Mouse (Mus musculus): ENCODE measurements around the gene Ipo7. TPM values are rescaled to one million over a fixed set of nuclear protein-coding genes. Genes with fewer than 3 reads are reported as not detected.

The Ipo7 gene
- polyA plus RNA-seq, 1 experiment: 46.5 TPM

DNA sequence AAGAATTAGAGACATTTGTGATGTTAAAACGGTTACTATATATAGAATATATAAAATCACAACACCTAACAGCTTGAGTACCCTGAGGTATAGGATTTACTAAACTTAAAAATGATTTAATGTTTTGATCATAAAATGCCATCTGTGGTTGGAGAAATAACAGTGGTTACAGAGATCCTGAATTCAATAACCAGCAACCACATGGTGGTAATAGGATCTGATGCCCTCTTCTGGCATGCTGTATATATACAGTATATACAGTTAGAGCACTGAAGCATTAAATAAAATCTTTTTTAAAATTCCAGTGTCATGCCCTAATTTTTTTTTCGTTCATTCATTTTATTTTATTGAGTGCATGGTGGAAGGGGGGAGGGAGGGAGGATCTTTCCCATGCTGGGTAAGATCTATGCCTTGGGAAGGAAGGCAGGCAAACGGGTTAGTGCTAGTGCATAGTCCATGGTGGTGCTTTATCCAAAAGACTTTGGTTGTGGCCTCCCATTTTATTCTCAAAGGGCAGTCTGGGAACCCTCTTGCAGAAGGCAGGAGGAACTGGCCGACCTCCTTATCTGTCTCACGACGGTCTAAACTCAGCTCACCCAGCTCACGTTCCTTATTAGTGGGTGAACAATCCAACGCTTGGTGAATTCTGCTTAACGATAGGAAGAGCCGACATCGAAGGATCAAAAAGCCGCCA is 41.2 kb downstream of the Ipo7 start:
- WGBS: 83% methylated on average over 12 of the region's 12 CpGs
- no peak overlapping the region for H3K27ac ChIP-seq (ENCODE audit: insufficient read depth, low read length)
- DNase-seq: peak; percentile 24 to 29
- TF ChIP-seq POLR2A (IDR thresholded peaks at IDR 0.05; ENCODE audit: borderline replicate concordance, insufficient read depth, low read length) (no peak), CTCF (IDR thresholded peaks at IDR 0.05; ENCODE audit: borderline replicate concordance, insufficient read depth, low read depth, low read length) (no peak)
- H3K4me1 ChIP-seq (ENCODE audit: control insufficient read depth, insufficient read depth, low read length): peaks cover 3% of the 10 kb centered on the region; the same call in 1 of the 2 replicates
- H3K4me3 ChIP-seq (replicated peaks; ENCODE audit: insufficient read depth, low read depth, low read length): no peak overlapping the region
- no peaks in the 10 kb centered on the region for H3K27me3 ChIP-seq (ENCODE audit: control insufficient read depth, insufficient read depth, low read length)

- 8% methylated on average over 5 of the region's 5 CpGs for WGBS
- Histone ChIP-seq H3K27ac (ENCODE audit: insufficient read depth, low read length) (peak overlapping the region; percentile 99; the same call in 1 of the 2 replicates), H3K4me3 (replicated peaks; ENCODE audit: insufficient read depth, low read depth, low read length) (peak overlapping the region; percentile 96), H3K27me3 (ENCODE audit: control insufficient read depth, insufficient read depth, low read length) (no peaks in the 10 kb centered on the region), H3K4me1 (ENCODE audit: control insufficient read depth, insufficient read depth, low read length) (peaks cover 3% of the 10 kb centered on the region; the same call in 1 of the 2 replicates)
- TF ChIP-seq CTCF (IDR thresholded peaks at IDR 0.05; ENCODE audit: borderline replicate concordance, insufficient read depth, low read depth, low read length) (no peak), POLR2A (IDR thresholded peaks at IDR 0.05; ENCODE audit: borderline replicate concordance, insufficient read depth, low read length) (no peak)
- DNase-seq: peak in 1 of 2 experiments; percentile 30
Observed at GRCm38 (mm10) chr7:110060106-110060668, 42.1 kb downstream of the Ipo7 start.

- TF ChIP-seq CTCF (IDR thresholded peaks at IDR 0.05; ENCODE audit: borderline replicate concordance, insufficient read depth, low read depth, low read length) (no peak), POLR2A (IDR thresholded peaks at IDR 0.05; ENCODE audit: borderline replicate concordance, insufficient read depth, low read length) (no peak)
- DNase-seq: peak in 1 of 2 experiments; percentile 60
- peak overlapping the region; percentile 99 for H3K27ac ChIP-seq (ENCODE audit: insufficient read depth, low read length)
- H3K4me1 ChIP-seq (ENCODE audit: control insufficient read depth, insufficient read depth, low read length): peaks cover 3% of the 10 kb centered on the region; the same call in 1 of the 2 replicates
- peak overlapping the region; percentile 96 for H3K4me3 ChIP-seq (replicated peaks; ENCODE audit: insufficient read depth, low read depth, low read length)
- H3K27me3 ChIP-seq (ENCODE audit: control insufficient read depth, insufficient read depth, low read length): no peaks in the 10 kb centered on the region
- 0% methylated on average over 26 of the region's 26 CpGs for WGBS
Observed at GRCm38 (mm10) chr7:110060669-110061198, 42.7 kb downstream of the Ipo7 start.

GRCm38 (mm10) chr7:110061199-110061751 is 43.2 kb downstream of the Ipo7 start, which contains the start of gene Zfp143:
Zfp143 (plus strand) TSS chr7:110061217.
- under 1% methylated on average over 34 of the region's 34 CpGs for WGBS
- Histone ChIP-seq H3K4me1 (ENCODE audit: control insufficient read depth, insufficient read depth, low read length) (peaks cover 3% of the 10 kb centered on the region; the same call in 1 of the 2 replicates), H3K27me3 (ENCODE audit: control insufficient read depth, insufficient read depth, low read length) (no peaks in the 10 kb centered on the region), H3K4me3 (replicated peaks; ENCODE audit: insufficient read depth, low read depth, low read length) (peak within 1 kb of the TSS; percentile 96), H3K27ac (ENCODE audit: insufficient read depth, low read length) (peak within 1 kb of the TSS; percentile 99)
- TF ChIP-seq CTCF (IDR thresholded peaks at IDR 0.05; ENCODE audit: borderline replicate concordance, insufficient read depth, low read depth, low read length): no peak
- TF ChIP-seq POLR2A (IDR thresholded peaks at IDR 0.05; ENCODE audit: borderline replicate concordance, insufficient read depth, low read length): peak; percentile 74; the same call in 1 of the 2 replicates
- DNase-seq: peak; percentile 100

DNA sequence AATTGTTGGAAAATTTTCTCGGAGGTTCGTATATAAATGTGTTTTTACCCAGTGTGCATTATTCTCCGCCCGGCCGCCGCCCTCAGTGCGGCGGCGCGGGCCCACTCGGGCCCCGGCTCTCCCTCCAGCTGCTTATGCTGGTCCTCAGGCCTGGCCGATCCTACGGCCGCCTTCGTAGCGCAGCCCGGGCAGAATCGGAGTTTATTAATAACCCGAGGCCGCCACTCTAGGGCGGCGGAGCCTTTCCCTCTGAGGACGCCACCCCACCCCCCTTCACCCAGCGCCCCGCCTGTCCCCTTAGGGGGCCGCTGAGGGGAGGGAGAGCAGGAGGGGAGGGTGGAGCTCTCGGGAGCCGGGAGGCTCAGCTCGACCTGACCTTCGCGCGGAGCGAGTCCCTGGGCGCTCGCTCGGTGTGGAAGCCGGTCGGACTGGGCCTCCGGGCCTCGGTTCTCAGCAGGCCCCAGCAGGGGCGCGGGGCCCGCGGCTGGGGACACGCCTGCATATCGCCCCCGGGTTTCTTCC is 43.7 kb downstream of the Ipo7 start:
- H3K4me3 ChIP-seq (replicated peaks; ENCODE audit: insufficient read depth, low read depth, low read length): peak overlapping the region; percentile 67
- no peaks in the 10 kb centered on the region for H3K27me3 ChIP-seq (ENCODE audit: control insufficient read depth, insufficient read depth, low read length)
- DNase-seq: peak; percentile 90 to 91
- H3K4me1 ChIP-seq (ENCODE audit: control insufficient read depth, insufficient read depth, low read length): peaks cover 3% of the 10 kb centered on the region; the same call in 1 of the 2 replicates
- H3K27ac ChIP-seq (ENCODE audit: insufficient read depth, low read length): peak overlapping the region; percentile 88
- under 1% methylated on average over 46 of the region's 48 CpGs for WGBS
- TF ChIP-seq POLR2A (IDR thresholded peaks at IDR 0.05; ENCODE audit: borderline replicate concordance, insufficient read depth, low read length) (peak; percentile 59; the same call in 1 of the 2 replicates), CTCF (IDR thresholded peaks at IDR 0.05; ENCODE audit: borderline replicate concordance, insufficient read depth, low read depth, low read length) (no peak)

GRCm38 (mm10) chr7:110063731-110064130 is 45.7 kb downstream of the Ipo7 start:
- DNase-seq: peak; percentile 14 to 17
- WGBS: 98% methylated on average over 9 of the region's 9 CpGs
- H3K27me3 ChIP-seq (ENCODE audit: control insufficient read depth, insufficient read depth, low read length): no peaks in the 10 kb centered on the region
- no peak overlapping the region for H3K27ac ChIP-seq (ENCODE audit: insufficient read depth, low read length)
- TF ChIP-seq CTCF (IDR thresholded peaks at IDR 0.05; ENCODE audit: borderline replicate concordance, insufficient read depth, low read depth, low read length) (no peak), POLR2A (IDR thresholded peaks at IDR 0.05; ENCODE audit: borderline replicate concordance, insufficient read depth, low read length) (no peak)
- peaks cover 3% of the 10 kb centered on the region; the same call in 1 of the 2 replicates for H3K4me1 ChIP-seq (ENCODE audit: control insufficient read depth, insufficient read depth, low read length)
- no peak overlapping the region for H3K4me3 ChIP-seq (replicated peaks; ENCODE audit: insufficient read depth, low read depth, low read length)

DNA sequence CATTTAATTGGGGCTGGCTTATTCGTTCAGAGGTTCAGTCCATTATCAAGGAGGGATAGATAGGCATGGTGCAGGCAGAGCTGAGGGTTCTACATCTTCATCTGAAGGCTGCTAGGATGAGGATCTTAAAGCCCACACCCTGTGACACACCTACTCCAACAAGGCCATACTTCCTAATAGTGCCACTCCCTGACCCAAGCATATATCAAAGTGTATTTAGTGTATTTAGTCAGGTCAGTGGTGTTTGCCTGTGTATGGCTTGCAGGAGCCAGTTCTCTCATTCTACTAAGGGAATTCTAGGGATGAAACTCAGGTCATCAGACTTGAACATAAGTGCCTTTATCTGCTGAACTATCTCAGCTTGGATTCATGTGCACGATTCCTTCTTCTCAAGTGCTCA is 51.0 kb downstream of the Ipo7 start:
- Histone ChIP-seq H3K27me3 (ENCODE audit: control insufficient read depth, insufficient read depth, low read length) (no peaks in the 10 kb centered on the region), H3K4me1 (ENCODE audit: control insufficient read depth, insufficient read depth, low read length) (no peaks in the 10 kb centered on the region), H3K4me3 (replicated peaks; ENCODE audit: insufficient read depth, low read depth, low read length) (no peak overlapping the region), H3K27ac (ENCODE audit: insufficient read depth, low read length) (no peak overlapping the region)
- whole genome bisulfite sequencing: 93% methylated on average over 2 of the region's 2 CpGs
- no peak for TF ChIP-seq CTCF (IDR thresholded peaks at IDR 0.05; ENCODE audit: borderline replicate concordance, insufficient read depth, low read depth, low read length)
- no peak for TF ChIP-seq POLR2A (IDR thresholded peaks at IDR 0.05; ENCODE audit: borderline replicate concordance, insufficient read depth, low read length)
- DNase-seq: no peak

Measured in cerebellum, adult 2 months (tissue).